Mouse (Mus musculus): Measurements from ENCODE around the gene Rnf126. TPM values are rescaled to one million over a fixed set of nuclear protein-coding genes. Genes with fewer than 3 reads are reported as not detected.

Gene Rnf126
- 35.3 and 45.1 TPM in 2 replicates for polyA plus RNA-seq (2012)

GRCm38 (mm10) chr10:79766508-79767325 lies at the start of gene Rnf126:
TSS of gene Rnf126 (minus strand) at chr10:79766952.
- peaks cover 37% of the 10 kb centered on the region for H3K36me3 ChIP-seq (ENCODE audit: control insufficient read depth)
- H3K4me1 ChIP-seq (ENCODE audit: control insufficient read depth), result peaks cover 54% of the 10 kb centered on the region
- no peak for TF ChIP-seq TAL1 (IDR thresholded peaks at IDR 0.05; ENCODE audit: low read length)
- no peak for TF ChIP-seq GATA1 (IDR thresholded peaks at IDR 0.05; ENCODE audit: low read length)
- H3K27me3 ChIP-seq (ENCODE audit: control insufficient read depth), result peaks cover 5% of the 10 kb centered on the region
- no peaks in the 10 kb centered on the region for H3K9me3 ChIP-seq (ENCODE audit: control insufficient read depth, low read length)
- H3K4me3 ChIP-seq (replicated peaks), result peak within 1 kb of the TSS; percentile 78

GRCm38 (mm10) chr10:79815671-79816494 lies 49.1 kb upstream of the Rnf126 start:
- TF ChIP-seq TAL1 (IDR thresholded peaks at IDR 0.05; ENCODE audit: low read length) (no peak), GATA1 (IDR thresholded peaks at IDR 0.05; ENCODE audit: low read length) (no peak)
- no peaks in the 10 kb centered on the region for H3K27me3 ChIP-seq (ENCODE audit: control insufficient read depth)
- H3K36me3 ChIP-seq (ENCODE audit: control insufficient read depth), result no peaks in the 10 kb centered on the region
- H3K4me3 ChIP-seq (replicated peaks), result no peak overlapping the region
- H3K9me3 ChIP-seq (ENCODE audit: control insufficient read depth, low read length), result no peaks in the 10 kb centered on the region
- H3K4me1 ChIP-seq (ENCODE audit: control insufficient read depth), result peaks cover 12% of the 10 kb centered on the region

- peaks cover 8% of the 10 kb centered on the region for H3K4me1 ChIP-seq (ENCODE audit: control insufficient read depth)
- H3K4me3 ChIP-seq (replicated peaks), result no peak overlapping the region
- no peaks in the 10 kb centered on the region for H3K36me3 ChIP-seq (ENCODE audit: control insufficient read depth)
- TF ChIP-seq GATA1 (IDR thresholded peaks at IDR 0.05; ENCODE audit: low read length) (no peak), TAL1 (IDR thresholded peaks at IDR 0.05; ENCODE audit: low read length) (no peak)
- H3K9me3 ChIP-seq (ENCODE audit: control insufficient read depth, low read length), result no peaks in the 10 kb centered on the region
- H3K27me3 ChIP-seq (ENCODE audit: control insufficient read depth), result no peaks in the 10 kb centered on the region
Measured at GRCm38 (mm10) chr10:79814271-79814842, 47.6 kb upstream of the Rnf126 start.

GRCm38 (mm10) chr10:79811736-79812637 lies 45.2 kb upstream of the Rnf126 start:
- H3K27me3 ChIP-seq (ENCODE audit: control insufficient read depth), result no peaks in the 10 kb centered on the region

GRCm38 (mm10) chr10:79808728-79809127 lies 42.0 kb upstream of the Rnf126 start:
- no peak overlapping the region for H3K4me3 ChIP-seq (replicated peaks)
- H3K4me1 ChIP-seq (ENCODE audit: control insufficient read depth), result peaks cover 29% of the 10 kb centered on the region
- H3K9me3 ChIP-seq (ENCODE audit: control insufficient read depth, low read length), result no peaks in the 10 kb centered on the region
- no peaks in the 10 kb centered on the region; the same call in 1 of the 2 replicates for H3K27me3 ChIP-seq (ENCODE audit: control insufficient read depth)
- TF ChIP-seq TAL1 (IDR thresholded peaks at IDR 0.05; ENCODE audit: low read length) (no peak), GATA1 (IDR thresholded peaks at IDR 0.05; ENCODE audit: low read length) (no peak)
- no peaks in the 10 kb centered on the region for H3K36me3 ChIP-seq (ENCODE audit: control insufficient read depth)

More at GRCm38 (mm10) chr10:79811736-79812637, 45.2 kb upstream of the Rnf126 start:
- H3K4me3 ChIP-seq (replicated peaks), result no peak overlapping the region
- TF ChIP-seq GATA1 (IDR thresholded peaks at IDR 0.05; ENCODE audit: low read length) (no peak), TAL1 (IDR thresholded peaks at IDR 0.05; ENCODE audit: low read length) (no peak)
- H3K9me3 ChIP-seq (ENCODE audit: control insufficient read depth, low read length), result no peaks in the 10 kb centered on the region
- H3K4me1 ChIP-seq (ENCODE audit: control insufficient read depth), result peaks cover 16% of the 10 kb centered on the region
- no peaks in the 10 kb centered on the region for H3K36me3 ChIP-seq (ENCODE audit: control insufficient read depth)

GRCm38 (mm10) chr10:79807826-79808225 lies 41.1 kb upstream of the Rnf126 start:
- TF ChIP-seq GATA1 (IDR thresholded peaks at IDR 0.05; ENCODE audit: low read length), result no peak
- TF ChIP-seq TAL1 (IDR thresholded peaks at IDR 0.05; ENCODE audit: low read length), result no peak
- Histone ChIP-seq H3K4me1 (ENCODE audit: control insufficient read depth) (peaks cover 30% of the 10 kb centered on the region), H3K9me3 (ENCODE audit: control insufficient read depth, low read length) (no peaks in the 10 kb centered on the region), H3K4me3 (replicated peaks) (no peak overlapping the region), H3K27me3 (ENCODE audit: control insufficient read depth) (no peaks in the 10 kb centered on the region; the same call in 1 of the 2 replicates), H3K36me3 (ENCODE audit: control insufficient read depth) (no peaks in the 10 kb centered on the region)

- H3K27me3 ChIP-seq (ENCODE audit: control insufficient read depth), result no peaks in the 10 kb centered on the region; the same call in 1 of the 2 replicates
- H3K4me3 ChIP-seq (replicated peaks), result no peak overlapping the region
- H3K9me3 ChIP-seq (ENCODE audit: control insufficient read depth, low read length), result no peaks in the 10 kb centered on the region
- peaks cover 37% of the 10 kb centered on the region for H3K4me1 ChIP-seq (ENCODE audit: control insufficient read depth)
- TF ChIP-seq GATA1 (IDR thresholded peaks at IDR 0.05; ENCODE audit: low read length) (no peak), TAL1 (IDR thresholded peaks at IDR 0.05; ENCODE audit: low read length) (no peak)
- H3K36me3 ChIP-seq (ENCODE audit: control insufficient read depth), result no peaks in the 10 kb centered on the region
Measured at GRCm38 (mm10) chr10:79806972-79807371, 40.2 kb upstream of the Rnf126 start.

GRCm38 (mm10) chr10:79806331-79806730 lies 39.6 kb upstream of the Rnf126 start:
- Histone ChIP-seq H3K27me3 (ENCODE audit: control insufficient read depth) (no peaks in the 10 kb centered on the region; the same call in 1 of the 2 replicates), H3K4me3 (replicated peaks) (no peak overlapping the region), H3K4me1 (ENCODE audit: control insufficient read depth) (peaks cover 37% of the 10 kb centered on the region), H3K36me3 (ENCODE audit: control insufficient read depth) (no peaks in the 10 kb centered on the region), H3K9me3 (ENCODE audit: control insufficient read depth, low read length) (no peaks in the 10 kb centered on the region)
- TF ChIP-seq GATA1 (IDR thresholded peaks at IDR 0.05; ENCODE audit: low read length) (no peak), TAL1 (IDR thresholded peaks at IDR 0.05; ENCODE audit: low read length) (no peak)

Measured in erythroblast, embryonic 14.5 days (primary cell).